In the genomic region with DNA sequence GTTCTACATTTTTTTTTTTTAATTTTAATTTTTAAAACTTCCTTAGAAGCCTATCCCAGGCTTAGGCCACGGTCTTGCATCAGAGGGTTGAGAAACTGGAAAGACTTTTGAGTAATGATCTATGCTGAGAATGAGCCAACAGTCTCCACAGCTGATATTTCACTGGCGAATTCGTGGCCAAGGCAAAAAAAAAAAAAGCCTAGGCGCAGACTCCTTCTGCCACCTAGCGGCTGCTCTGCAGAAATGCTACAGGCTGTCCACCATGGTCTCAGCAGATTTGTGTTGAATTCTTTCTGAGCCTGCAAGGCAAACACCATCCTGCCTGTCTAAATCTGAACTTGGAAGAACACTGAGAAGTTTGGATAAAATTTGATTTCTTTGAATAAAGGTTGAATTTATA, we compare ENCODE assay signal across 8 mouse cellular contexts.
DNase-seq lines count a peak whose midpoint lies in the region; ATAC-seq lines count a peak whose summit lies in the region.

No protein-coding gene starts in this region.

- no peak overlapping the region for H3K4me3 ChIP-seq in neural tube, embryonic 11.5 days (ENCODE audit: low read depth, low read length)
- no peak overlapping the region for H3K4me3 ChIP-seq in liver, embryonic 11.5 days (ENCODE audit: low read depth, low read length)

- no peaks in the 10 kb centered on the region for H3K9me3 ChIP-seq in neural tube, embryonic 11.5 days (ENCODE audit: control insufficient read depth, low read length)
- H3K9me3 ChIP-seq in liver, embryonic 11.5 days (ENCODE audit: control insufficient read depth, low read length) = no peaks in the 10 kb centered on the region

- no peak overlapping the region for H3K4me2 ChIP-seq in neural tube, embryonic 11.5 days (ENCODE audit: low read depth)
- no peak overlapping the region for H3K4me2 ChIP-seq in liver, embryonic 11.5 days

- H3K27ac ChIP-seq in neural tube, embryonic 11.5 days (ENCODE audit: low read depth, low read length) = no peak overlapping the region
- H3K27ac ChIP-seq in liver, embryonic 11.5 days (ENCODE audit: low read depth, low read length) = no peak overlapping the region

- 12% methylated on average over 5 of the region's 5 CpGs for WGBS in neural tube, embryonic 11.5 days
- 10% methylated on average over 5 of the region's 5 CpGs for WGBS in liver, embryonic 11.5 days

- no peaks in the 10 kb centered on the region for H3K4me1 ChIP-seq in neural tube, embryonic 11.5 days (ENCODE audit: control insufficient read depth, insufficient read depth, low read length)
- no peaks in the 10 kb centered on the region for H3K4me1 ChIP-seq in liver, embryonic 11.5 days (replicated peaks; ENCODE audit: control insufficient read depth, insufficient read depth, low read length)

- no peak; the same call in 1 of the 2 replicates for ATAC-seq in neural tube, embryonic 11.5 days (ENCODE audit: insufficient read depth, low FRiP score, low TSS enrichment)
- no peak for ATAC-seq in liver, embryonic 11.5 days (replicated peaks; ENCODE audit: low FRiP score)

- no peaks in the 10 kb centered on the region for H3K27me3 ChIP-seq in neural tube, embryonic 11.5 days (ENCODE audit: control insufficient read depth, insufficient read depth, low read length)
- no peaks in the 10 kb centered on the region for H3K27me3 ChIP-seq in liver, embryonic 11.5 days (replicated peaks; ENCODE audit: control insufficient read depth, insufficient read depth, low read length)

- no peaks in the 10 kb centered on the region for H3K36me3 ChIP-seq in neural tube, embryonic 11.5 days (ENCODE audit: control insufficient read depth, insufficient read depth, low read length)
- H3K36me3 ChIP-seq in liver, embryonic 11.5 days (ENCODE audit: control insufficient read depth, insufficient read depth, low read length) = no peaks in the 10 kb centered on the region

- H3K9ac ChIP-seq in neural tube, embryonic 11.5 days (ENCODE audit: low read length) = no peak overlapping the region
- no peak overlapping the region for H3K9ac ChIP-seq in liver, embryonic 11.5 days (ENCODE audit: low read depth, low read length)

- peak; percentile 41 for DNase-seq in neural tube, embryonic 11.5 days (ENCODE audit: low spot score)
- DNase-seq in neural tube, embryonic 10.5 days (ENCODE audit: extremely low spot score, low spot score) = no peak
- DNase-seq in T-cell, adult 2 months (ENCODE audit: low spot score) = peak; percentile 28
- DNase-seq in embryo, embryonic 11.5 days (ENCODE audit: low read depth, low spot score) = peak; percentile 49
- DNase-seq in heart, postnatal 4 days = peak; percentile 57
- peak; percentile 43 for DNase-seq in liver, embryonic 11.5 days (ENCODE audit: low spot score)
- DNase-seq in natural killer cell, adult 2 months (ENCODE audit: low spot score in 2 of 2) = peak; percentile 10 to 27
- peak; percentile 19 to 46 for DNase-seq in urinary bladder, postnatal 36 days (ENCODE audit: low spot score in 2 of 2)
